Mouse (Mus musculus) G1E (cell line): ENCODE measurements around the gene Pld2.

Source experiments
- CTCF ChIP-seq: IDR thresholded peaks from 2 replicates; pipeline ENCODE4 v1.5.1; 2012; ENCODE audit warnings: low read depth, low read length, inconsistent platforms, mixed read lengths
- GATA1 ChIP-seq: IDR thresholded peaks from 2 replicates; pipeline ENCODE4 v1.6.1; 2012; ENCODE audit warnings: borderline replicate concordance, low read length, inconsistent platforms, mixed read lengths
- GATA2 ChIP-seq: IDR thresholded peaks from 2 replicates; pipeline ENCODE4 v1.6.1; 2012; ENCODE audit warnings: low read depth, low read length, inconsistent platforms, borderline replicate concordance
- POLR2AphosphoS5 ChIP-seq: IDR thresholded peaks from 2 replicates; pipeline ENCODE4 v1.6.1; 2012; ENCODE audit warnings: low read depth, low read length, inconsistent platforms; ENCODE audit not compliant: insufficient replicate concordance
- TAL1 ChIP-seq: conservative IDR thresholded peaks from 2 replicates; pipeline ENCODE4 v1.6.1; 2012; ENCODE audit warnings: low read depth, low read length, inconsistent platforms, mixed read lengths

- no peak for TF ChIP-seq CTCF
- no peak for TF ChIP-seq GATA2
- no peak for TF ChIP-seq GATA1
- no peak for TF ChIP-seq TAL1
- no peak for TF ChIP-seq POLR2AphosphoS5
These were observed 15.1 kb upstream of the Pld2 start for GRCm38 (mm10) chr11:70524782-70525181.
